Mouse (Mus musculus) heart, adult 8-10 months (tissue): ENCODE data around the gene A630095N17Rik. TPM values are rescaled to one million over a fixed set of nuclear protein-coding genes. Genes with fewer than 3 reads are reported as not detected.

Source experiments
- DNase-seq: peaks from one replicate; pipeline ENCODE4 v3.0.0; 2022; ENCODE audit warnings: low spot score
- total RNA-seq, 4 experiments: library from RNA; stranded (reverse); gene quantifications; 2 replicates each; pipeline ENCODE4 v1.2.4; 2022

The A630095N17Rik gene
- not detected for total RNA-seq

GRCm38 (mm10) chr1:75231664-75232152 lies at the start of gene A630095N17Rik:
Gene A630095N17Rik, minus strand, starts transcription at chr1:75232102.
- DNase-seq, result no peak

- no peak for DNase-seq
Measured at GRCm38 (mm10) chr1:75278228-75278627, 46.3 kb upstream of the A630095N17Rik start, which contains the start of gene Resp18. Gene Resp18, minus strand, starts transcription at chr1:75278415.

- DNase-seq, result no peak
Measured at GRCm38 (mm10) chr1:75277195-75278188, 45.6 kb upstream of the A630095N17Rik start.

- no peak for DNase-seq
Measured at GRCm38 (mm10) chr1:75264091-75264880, 32.4 kb upstream of the A630095N17Rik start, which contains the start of gene Ptprn. Gene Ptprn, minus strand, starts transcription at chr1:75264502.

- DNase-seq, result no peak
Measured at GRCm38 (mm10) chr1:75262969-75263951, 31.4 kb upstream of the A630095N17Rik start.

GRCm38 (mm10) chr1:75261278-75261677 lies 29.4 kb upstream of the A630095N17Rik start:
- DNase-seq, result no peak

GRCm38 (mm10) chr1:75255516-75256046 lies 23.7 kb upstream of the A630095N17Rik start:
- DNase-seq, result no peak

- no peak for DNase-seq
Measured at GRCm38 (mm10) chr1:75254625-75255013, 22.7 kb upstream of the A630095N17Rik start.

- DNase-seq, result peak; percentile 77
Measured at GRCm38 (mm10) chr1:75253849-75254624, 22.1 kb upstream of the A630095N17Rik start.

GRCm38 (mm10) chr1:75253029-75253428 lies 21.1 kb upstream of the A630095N17Rik start:
- DNase-seq, result no peak

- no peak for DNase-seq
Measured at GRCm38 (mm10) chr1:75252308-75252707, 20.4 kb upstream of the A630095N17Rik start.

- DNase-seq, result peak; percentile 75
Measured at GRCm38 (mm10) chr1:75251112-75251970, 19.4 kb upstream of the A630095N17Rik start.

- DNase-seq, result no peak
Measured at GRCm38 (mm10) chr1:75250498-75250897, 18.6 kb upstream of the A630095N17Rik start.

- peak; percentile 68 for DNase-seq
Measured at GRCm38 (mm10) chr1:75248041-75248772, 16.3 kb upstream of the A630095N17Rik start.

- DNase-seq, result no peak
Measured at GRCm38 (mm10) chr1:75247071-75247930, 15.4 kb upstream of the A630095N17Rik start.

GRCm38 (mm10) chr1:75244836-75245235 lies 12.9 kb upstream of the A630095N17Rik start:
- DNase-seq, result no peak
